In the genomic region with DNA sequence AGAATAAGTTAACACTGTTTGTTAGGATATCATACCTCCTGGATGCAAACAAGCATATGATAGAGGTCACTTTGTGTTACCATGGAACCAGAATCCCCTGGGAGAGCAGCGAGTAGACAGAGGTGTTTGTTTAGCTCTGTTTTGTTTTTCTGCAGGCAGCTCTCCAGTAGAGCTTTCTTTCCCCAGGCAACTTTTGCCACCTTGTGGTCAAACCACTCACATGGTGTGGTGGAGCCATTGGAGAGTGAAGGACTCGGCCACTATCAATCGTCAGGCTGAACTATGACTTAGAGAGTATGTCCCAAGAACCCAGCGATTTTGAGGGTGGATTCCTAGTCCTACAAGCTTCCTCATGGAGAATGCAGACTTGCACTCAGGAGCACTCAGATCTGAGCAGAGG, we compare ENCODE assay signal across 13 mouse cellular contexts.
DNase-seq lines count a peak whose midpoint lies in the region; ATAC-seq and TF ChIP-seq lines count a peak whose summit lies in the region.
"Had no signal": no experiment of that assay in that cellular context is flagged by ENCODE, and none has a peak within 500 bp of the region (broad histone marks: within the 10 kb centered on the region; RNA-seq: fewer than 3 reads in every experiment).

No protein-coding gene starts in this region.

- no peak overlapping the region for H3K4me3 ChIP-seq in forebrain, postnatal 0 days (ENCODE audit: low read depth, low read length)
- no peak overlapping the region for H3K4me3 ChIP-seq in forebrain, embryonic 10.5 days
- H3K4me3 ChIP-seq in liver, postnatal 0 days (ENCODE audit: low read depth, low read length), result no peak overlapping the region
- no peak overlapping the region for H3K4me3 ChIP-seq in liver, embryonic 11.5 days (ENCODE audit: low read depth, low read length)
- no peak overlapping the region for H3K4me3 ChIP-seq in hindbrain, embryonic 12.5 days
- H3K4me3 ChIP-seq: erythroblast, embryonic 14.5 days; heart, embryonic 15.5 days; stomach, embryonic 15.5 days had no signal

- intact Hi-C loops in gastrocnemius, postnatal 14 days (cut with DNase I; ENCODE audit: low total_unique reads), result no loop called here

- TF ChIP-seq EP300 in liver, postnatal 0 days (IDR thresholded peaks at IDR 0.05; ENCODE audit: low read depth), result no peak

- no peak overlapping the region for H3K27ac ChIP-seq in forebrain, postnatal 0 days (ENCODE audit: low read depth, low read length)
- no peak overlapping the region for H3K27ac ChIP-seq in forebrain, embryonic 10.5 days
- no peak overlapping the region for H3K27ac ChIP-seq in liver, postnatal 0 days (ENCODE audit: low read depth)
- no peak overlapping the region for H3K27ac ChIP-seq in liver, embryonic 11.5 days (ENCODE audit: low read depth, low read length)
- H3K27ac ChIP-seq in hindbrain, embryonic 12.5 days, result no peak overlapping the region
- H3K27ac ChIP-seq: heart, embryonic 15.5 days; macrophage; stomach, embryonic 15.5 days had no signal

- no peaks in the 10 kb centered on the region for H3K4me1 ChIP-seq in forebrain, postnatal 0 days (ENCODE audit: insufficient read depth)
- H3K4me1 ChIP-seq in forebrain, embryonic 10.5 days, result no peaks in the 10 kb centered on the region; the same call in 1 of the 2 replicates
- no peaks in the 10 kb centered on the region for H3K4me1 ChIP-seq in liver, postnatal 0 days (ENCODE audit: insufficient read depth)
- no peaks in the 10 kb centered on the region for H3K4me1 ChIP-seq in liver, embryonic 11.5 days (replicated peaks; ENCODE audit: control insufficient read depth, insufficient read depth, low read length)
- peaks cover 8% of the 10 kb centered on the region; the same call in 1 of the 2 replicates for H3K4me1 ChIP-seq in hindbrain, embryonic 12.5 days
- H3K4me1 ChIP-seq: heart, embryonic 15.5 days; stomach, embryonic 15.5 days had no signal

- no peak overlapping the region for H3K4me2 ChIP-seq in forebrain, postnatal 0 days (ENCODE audit: low read depth)
- no peak overlapping the region for H3K4me2 ChIP-seq in liver, postnatal 0 days (ENCODE audit: low read depth, low read length)
- H3K4me2 ChIP-seq in liver, embryonic 11.5 days, result no peak overlapping the region
- no peak overlapping the region for H3K4me2 ChIP-seq in hindbrain, embryonic 12.5 days (replicated peaks)
- H3K4me2 ChIP-seq: heart, embryonic 15.5 days; stomach, embryonic 15.5 days had no signal

- H3K27me3 ChIP-seq in forebrain, postnatal 0 days (ENCODE audit: insufficient read depth, low read length), result no peaks in the 10 kb centered on the region
- H3K27me3 ChIP-seq in forebrain, embryonic 10.5 days (ENCODE audit: poor library complexity, severe bottlenecking), result no peaks in the 10 kb centered on the region
- no peaks in the 10 kb centered on the region for H3K27me3 ChIP-seq in liver, postnatal 0 days (ENCODE audit: insufficient read depth, low read length)
- no peaks in the 10 kb centered on the region for H3K27me3 ChIP-seq in liver, embryonic 11.5 days (replicated peaks; ENCODE audit: control insufficient read depth, insufficient read depth, low read length)
- no peaks in the 10 kb centered on the region for H3K27me3 ChIP-seq in hindbrain, embryonic 12.5 days
- H3K27me3 ChIP-seq: heart, embryonic 15.5 days; stomach, embryonic 15.5 days had no signal

- WGBS in forebrain, postnatal 0 days, result 53% methylated on average over 4 of the region's 4 CpGs
- 61% methylated on average over 4 of the region's 4 CpGs for WGBS in forebrain, embryonic 10.5 days
- 39% methylated on average over 4 of the region's 4 CpGs for WGBS in liver, postnatal 0 days (ENCODE audit: insufficient replicate concordance)
- WGBS in liver, embryonic 11.5 days, result 57% methylated on average over 4 of the region's 4 CpGs
- WGBS in hindbrain, embryonic 12.5 days, result 44% methylated on average over 4 of the region's 4 CpGs

- peak; percentile 3 for DNase-seq in forebrain, postnatal 0 days
- DNase-seq in forebrain, embryonic 10.5 days (ENCODE audit: extremely low spot score, low spot score), result no peak
- DNase-seq in liver, postnatal 0 days, result no peak
- DNase-seq in liver, embryonic 11.5 days (ENCODE audit: low spot score), result no peak
- DNase-seq in retina, embryonic 14.5 days (ENCODE audit: low spot score), result peak; percentile 26
- DNase-seq in right cerebral cortex, postnatal 25 days, result no peak
- DNase-seq in gastrocnemius, postnatal 14 days, result no peak
- DNase-seq: layer of hippocampus, postnatal 36 days had no signal

- no peaks in the 10 kb centered on the region for H3K36me3 ChIP-seq in forebrain, postnatal 0 days (ENCODE audit: insufficient read depth)
- no peaks in the 10 kb centered on the region for H3K36me3 ChIP-seq in forebrain, embryonic 10.5 days (replicated peaks)
- H3K36me3 ChIP-seq in liver, postnatal 0 days (replicated peaks; ENCODE audit: insufficient read depth, low read length), result no peaks in the 10 kb centered on the region
- no peaks in the 10 kb centered on the region for H3K36me3 ChIP-seq in liver, embryonic 11.5 days (ENCODE audit: control insufficient read depth, insufficient read depth, low read length)
- no peaks in the 10 kb centered on the region for H3K36me3 ChIP-seq in hindbrain, embryonic 12.5 days
- H3K36me3 ChIP-seq: heart, embryonic 15.5 days; stomach, embryonic 15.5 days had no signal

- H3K9me3 ChIP-seq in forebrain, postnatal 0 days (ENCODE audit: low read length), result no peaks in the 10 kb centered on the region
- no peaks in the 10 kb centered on the region for H3K9me3 ChIP-seq in forebrain, embryonic 10.5 days
- H3K9me3 ChIP-seq in liver, postnatal 0 days (ENCODE audit: low read length), result no peaks in the 10 kb centered on the region
- H3K9me3 ChIP-seq in liver, embryonic 11.5 days (ENCODE audit: control insufficient read depth, low read length), result no peaks in the 10 kb centered on the region
- H3K9me3 ChIP-seq in hindbrain, embryonic 12.5 days (replicated peaks), result no peaks in the 10 kb centered on the region
- H3K9me3 ChIP-seq: heart, embryonic 15.5 days; stomach, embryonic 15.5 days had no signal

- H3K9ac ChIP-seq in forebrain, postnatal 0 days, result no peak overlapping the region
- no peak overlapping the region for H3K9ac ChIP-seq in liver, postnatal 0 days (replicated peaks)
- no peak overlapping the region for H3K9ac ChIP-seq in liver, embryonic 11.5 days (ENCODE audit: low read depth, low read length)
- no peak overlapping the region for H3K9ac ChIP-seq in hindbrain, embryonic 12.5 days
- H3K9ac ChIP-seq: heart, embryonic 15.5 days; stomach, embryonic 15.5 days had no signal

- TF ChIP-seq CTCF in forebrain, postnatal 0 days (IDR thresholded peaks at IDR 0.05; ENCODE audit: low read depth), result peak; percentile 42; the same call in 1 of the 2 replicates
- TF ChIP-seq CTCF in liver, postnatal 0 days (IDR thresholded peaks at IDR 0.05; ENCODE audit: low read depth), result 0 out of 2 replicates have a peak, but pooled peaks have one; percentile 13

- ATAC-seq in forebrain, postnatal 0 days, result 0 out of 2 replicates have a peak, but pooled peaks have one; percentile 18
- no peak for ATAC-seq in liver, postnatal 0 days
- ATAC-seq in liver, embryonic 11.5 days (replicated peaks; ENCODE audit: low FRiP score), result no peak
- ATAC-seq in hindbrain, embryonic 12.5 days (ENCODE audit: low FRiP score), result peak; percentile 50; the same call in 1 of the 2 replicates

Comparison
In these comparisons a context has a peak if more than half of its experiments do, and no peak if none do; other contexts are left out.
1. DNase-seq: peak in forebrain, postnatal 0 days (single experiment) and retina, embryonic 14.5 days (single experiment); none in forebrain, embryonic 10.5 days (single experiment), liver, postnatal 0 days (single experiment), liver, embryonic 11.5 days (single experiment), right cerebral cortex, postnatal 25 days (single experiment) and gastrocnemius, postnatal 14 days (single experiment).
2. ATAC-seq: peak in forebrain, postnatal 0 days (single experiment) and hindbrain, embryonic 12.5 days (single experiment); none in liver, postnatal 0 days (single experiment) and liver, embryonic 11.5 days (single experiment).